In genomic region chr17:8836292-8836691, GRCm38 (mm10) we compare ENCODE assay signal across 28 mouse cellular contexts.
"Had no signal": no experiment of that assay in that cellular context is flagged by ENCODE, and none has a peak within 500 bp of the region (broad histone marks: within the 10 kb centered on the region; RNA-seq: fewer than 3 reads in every experiment).

No protein-coding gene starts in this region.

- H3K4me1 ChIP-seq: embryonic facial prominence, embryonic 12.5 days; embryonic facial prominence, embryonic 13.5 days; embryonic facial prominence, embryonic 15.5 days had no signal

- H3K36me3 ChIP-seq: embryonic facial prominence, embryonic 10.5 days; embryonic facial prominence, embryonic 12.5 days; embryonic facial prominence, embryonic 13.5 days; embryonic facial prominence, embryonic 15.5 days; forebrain, embryonic 10.5 days; forebrain, embryonic 12.5 days; forebrain, embryonic 15.5 days had no signal

- H3K27me3 ChIP-seq: embryonic facial prominence, embryonic 12.5 days; embryonic facial prominence, embryonic 13.5 days; embryonic facial prominence, embryonic 15.5 days; forebrain, embryonic 12.5 days; forebrain, embryonic 13.5 days; forebrain, embryonic 15.5 days had no signal

- DNase-seq: cerebellum, adult 8-10 months; cerebellum, adult 9-10 months; cerebellum, adult 9-11 months; cerebellum, postnatal 10 days; cerebellum, postnatal 14 days; cerebellum, postnatal 25 days; cerebellum, postnatal 36 days; embryo, embryonic 11 days; forebrain, postnatal 0 days; gastrocnemius, adult 2 months; gastrocnemius, postnatal 10 days; gastrocnemius, postnatal 14 days; gastrocnemius, postnatal 25 days; gastrocnemius, postnatal 36 days; heart, adult 11 months; heart, adult 18-20 months; heart, adult 2 months had no signal

- H3K4me2 ChIP-seq: embryonic facial prominence, embryonic 12.5 days; embryonic facial prominence, embryonic 13.5 days; embryonic facial prominence, embryonic 15.5 days; forebrain, embryonic 12.5 days; forebrain, embryonic 13.5 days; forebrain, embryonic 15.5 days had no signal

- H3K4me3 ChIP-seq: embryonic facial prominence, embryonic 10.5 days; embryonic facial prominence, embryonic 12.5 days; embryonic facial prominence, embryonic 13.5 days; embryonic facial prominence, embryonic 15.5 days; erythroblast, embryonic 14.5 days; forebrain, embryonic 10.5 days; forebrain, embryonic 12.5 days; forebrain, embryonic 13.5 days; forebrain, embryonic 15.5 days; gastrocnemius, adult 2 months; heart, adult 2 months had no signal

- ATAC-seq: forebrain, embryonic 13.5 days; forebrain, embryonic 14.5 days; forebrain, embryonic 15.5 days; forebrain, embryonic 16.5 days; forebrain, postnatal 0 days had no signal

- H3K9ac ChIP-seq: embryonic facial prominence, embryonic 12.5 days; embryonic facial prominence, embryonic 13.5 days; embryonic facial prominence, embryonic 15.5 days; forebrain, embryonic 12.5 days; forebrain, embryonic 13.5 days; forebrain, embryonic 15.5 days; forebrain, postnatal 0 days had no signal

- H3K9me3 ChIP-seq: embryonic facial prominence, embryonic 10.5 days; embryonic facial prominence, embryonic 12.5 days; embryonic facial prominence, embryonic 13.5 days; embryonic facial prominence, embryonic 15.5 days; forebrain, embryonic 10.5 days; forebrain, embryonic 12.5 days; forebrain, embryonic 13.5 days; forebrain, embryonic 15.5 days had no signal

- H3K27ac ChIP-seq: embryonic facial prominence, embryonic 10.5 days; embryonic facial prominence, embryonic 12.5 days; embryonic facial prominence, embryonic 13.5 days; embryonic facial prominence, embryonic 15.5 days; forebrain, embryonic 10.5 days; forebrain, embryonic 12.5 days; forebrain, embryonic 13.5 days; forebrain, embryonic 15.5 days; gastrocnemius, adult 2 months; heart, adult 2 months had no signal
